Mouse (Mus musculus) MEL-GATA-1-ER (cell line): ENCODE data around the gene Fads3.

Experiments used
- DNase-seq: peaks from one replicate; pipeline ENCODE4 v3.0.0-alpha.2; 2012; ENCODE audit warnings: low read depth; ENCODE audit errors: extremely low read depth

Fads3 gene

GRCm38 (mm10) chr19:10041388-10042148, at the start of gene Fads3:
Gene Fads3 (plus strand): TSS chr19:10041569.
- no peak for DNase-seq

GRCm38 (mm10) chr19:9992011-9992958, 49.1 kb upstream of the Fads3 start:
- no peak for DNase-seq

GRCm38 (mm10) chr19:9993036-9993656, 48.2 kb upstream of the Fads3 start:
- DNase-seq: no peak

GRCm38 (mm10) chr19:9997204-9998062, 43.9 kb upstream of the Fads3 start:
- DNase-seq: no peak

- no peak for DNase-seq
These were observed 43.3 kb upstream of the Fads3 start for GRCm38 (mm10) chr19:9998063-9998416.

- no peak for DNase-seq
These were observed 42.5 kb upstream of the Fads3 start for GRCm38 (mm10) chr19:9998736-9999486.

GRCm38 (mm10) chr19:10000330-10000729, 41.0 kb upstream of the Fads3 start:
- no peak for DNase-seq

- DNase-seq: no peak
These were observed 40.0 kb upstream of the Fads3 start, which contains the start of the genes Best1 and Rab3il1 for GRCm38 (mm10) chr19:10001206-10001969. Gene Best1 (minus strand): TSS chr19:10001633. Gene Rab3il1 (plus strand): TSS chr19:10001669.

GRCm38 (mm10) chr19:10003696-10004095, 37.7 kb upstream of the Fads3 start:
- DNase-seq: no peak

GRCm38 (mm10) chr19:10011408-10011807, 30.0 kb upstream of the Fads3 start:
- no peak for DNase-seq

GRCm38 (mm10) chr19:10012827-10013278, 28.5 kb upstream of the Fads3 start:
- DNase-seq: no peak

- DNase-seq: no peak
These were observed 28.0 kb upstream of the Fads3 start for GRCm38 (mm10) chr19:10013348-10013747.

- DNase-seq: no peak
These were observed 27.5 kb upstream of the Fads3 start for GRCm38 (mm10) chr19:10013913-10014312.

- peak; percentile 59 for DNase-seq
These were observed 26.5 kb upstream of the Fads3 start for GRCm38 (mm10) chr19:10014824-10015223.

GRCm38 (mm10) chr19:10015442-10015841, 25.9 kb upstream of the Fads3 start:
- no peak for DNase-seq

GRCm38 (mm10) chr19:10016151-10016550, 25.2 kb upstream of the Fads3 start:
- DNase-seq: no peak

- peak; percentile 27 for DNase-seq
These were observed 23.5 kb upstream of the Fads3 start for GRCm38 (mm10) chr19:10017637-10018526.

GRCm38 (mm10) chr19:10018527-10018818, 22.9 kb upstream of the Fads3 start:
- no peak for DNase-seq
